Mouse (Mus musculus) B cell, adult 62 days (primary cell): Measurements from ENCODE around the gene Tmem263. TPM values are rescaled to one million over a fixed set of nuclear protein-coding genes. Genes with fewer than 3 reads are reported as not detected.

Experiments used
- total RNA-seq: library from RNA; stranded (reverse); gene quantifications from 4 replicates; pipeline ENCODE4 v1.2.4, GENCODE M21; 2023

Gene Tmem263
- 10.3 to 13.3 TPM (median 11.9 TPM) in 4 replicates for total RNA-seq

GRCm38 (mm10) chr10:85102247-85103084, at the start of gene Tmem263, which contains the start of gene Fhl4:
Tmem263 (plus strand) TSS chr10:85102627.
Fhl4 (minus strand) TSS chr10:85102495.

GRCm38 (mm10) chr10:85127395-85128287, 25.2 kb downstream of the Tmem263 start, which contains the start of gene Mterf2:
Mterf2 (minus strand) TSS chr10:85128027.

Other genes starting within 250 kb of the Tmem263 start
- gene Ric8b, start 185.0 kb upstream of the Tmem263 start, total RNA-seq = 27.3 to 34.4 TPM (median 31.1 TPM) in 4 replicates
- gene Fhl4, start 132 bp upstream of the Tmem263 start, total RNA-seq = 0.24 to 1.4 TPM (median 0.86 TPM) in 4 replicates
- gene Mterf2, start 25.4 kb downstream of the Tmem263 start, total RNA-seq = 7.1 to 12.6 TPM (median 10.5 TPM) in 4 replicates
- gene Cry1, start 82.4 kb downstream of the Tmem263 start, total RNA-seq = 36.5 to 46.7 TPM (median 41.8 TPM) in 4 replicates